Mouse (Mus musculus): Measurements from ENCODE around the gene Vamp4. TPM values are rescaled to one million over a fixed set of nuclear protein-coding genes. Genes with fewer than 3 reads are reported as not detected.

Vamp4 gene
- 33.9 and 39.1 TPM in 2 replicates for polyA plus RNA-seq (2016; fragmentation: Nextera tagmentation; extraction: Ambion mirVana)

- H3K27me3 ChIP-seq (ENCODE audit: insufficient read depth, poor library complexity, severe bottlenecking): no peaks in the 10 kb centered on the region
- H3K4me1 ChIP-seq: peaks cover 11% of the 10 kb centered on the region
- H3K27ac ChIP-seq: peak within 1 kb of the TSS; percentile 99
- H3K4me3 ChIP-seq: peak within 1 kb of the TSS; percentile 94
- H3K36me3 ChIP-seq: peaks cover 12% of the 10 kb centered on the region
- 0 out of 2 replicates have a peak, but pooled peaks cover 3% of the 10 kb centered on the region for H3K9me3 ChIP-seq
- peak; percentile 97 for DNase-seq (ENCODE audit: low spot score)
- under 1% methylated on average over 43 of the region's 43 CpGs for WGBS
These were observed at the start of gene Vamp4 for GRCm38 (mm10) chr1:162570260-162570748. Gene Vamp4 (plus strand): TSS chr1:162570515.

- Histone ChIP-seq H3K9me3 (no peaks in the 10 kb centered on the region; the same call in 1 of the 2 replicates), H3K27me3 (ENCODE audit: insufficient read depth, poor library complexity, severe bottlenecking) (no peaks in the 10 kb centered on the region), H3K4me3 (no peak overlapping the region), H3K27ac (no peak overlapping the region), H3K36me3 (peaks cover 37% of the 10 kb centered on the region), H3K4me1 (no peaks in the 10 kb centered on the region)
- 53% methylated on average over 2 of the region's 2 CpGs for WGBS
- no peak for DNase-seq (ENCODE audit: low spot score)
These were observed 40.7 kb upstream of the Vamp4 start for GRCm38 (mm10) chr1:162529651-162530050.

GRCm38 (mm10) chr1:162530666-162531065 lies 39.6 kb upstream of the Vamp4 start:
- Histone ChIP-seq H3K4me3 (no peak overlapping the region), H3K27ac (no peak overlapping the region), H3K36me3 (peaks cover 47% of the 10 kb centered on the region), H3K4me1 (no peaks in the 10 kb centered on the region), H3K27me3 (ENCODE audit: insufficient read depth, poor library complexity, severe bottlenecking) (no peaks in the 10 kb centered on the region), H3K9me3 (no peaks in the 10 kb centered on the region; the same call in 1 of the 2 replicates)
- no peak for DNase-seq (ENCODE audit: low spot score)
- WGBS: 89% methylated on average over 1 of the region's 1 CpGs

- Histone ChIP-seq H3K4me3 (no peak overlapping the region), H3K27me3 (ENCODE audit: insufficient read depth, poor library complexity, severe bottlenecking) (no peaks in the 10 kb centered on the region), H3K4me1 (no peaks in the 10 kb centered on the region), H3K36me3 (peaks cover 56% of the 10 kb centered on the region), H3K9me3 (no peaks in the 10 kb centered on the region; the same call in 1 of the 2 replicates), H3K27ac (no peak overlapping the region)
- DNase-seq (ENCODE audit: low spot score): no peak
- 65% methylated on average over 4 of the region's 4 CpGs for WGBS
These were observed 38.7 kb upstream of the Vamp4 start for GRCm38 (mm10) chr1:162531584-162531983.

GRCm38 (mm10) chr1:162532330-162532729 lies 38.0 kb upstream of the Vamp4 start:
- H3K36me3 ChIP-seq: peaks cover 63% of the 10 kb centered on the region
- 68% methylated on average over 4 of the region's 4 CpGs for WGBS

GRCm38 (mm10) chr1:162533766-162534560 lies 36.4 kb upstream of the Vamp4 start:
- WGBS: 88% methylated on average over 14 of the region's 14 CpGs
- DNase-seq (ENCODE audit: low spot score): no peak
- no peaks in the 10 kb centered on the region for H3K9me3 ChIP-seq
- peaks cover 73% of the 10 kb centered on the region for H3K36me3 ChIP-seq
- no peak overlapping the region for H3K27ac ChIP-seq
- H3K27me3 ChIP-seq (ENCODE audit: insufficient read depth, poor library complexity, severe bottlenecking): no peaks in the 10 kb centered on the region
- no peak overlapping the region for H3K4me3 ChIP-seq
- H3K4me1 ChIP-seq: no peaks in the 10 kb centered on the region

More at GRCm38 (mm10) chr1:162532330-162532729, 38.0 kb upstream of the Vamp4 start:
- H3K27ac ChIP-seq: no peak overlapping the region
- no peak for DNase-seq (ENCODE audit: low spot score)
- H3K4me3 ChIP-seq: no peak overlapping the region
- no peaks in the 10 kb centered on the region for H3K4me1 ChIP-seq
- H3K9me3 ChIP-seq: no peaks in the 10 kb centered on the region; the same call in 1 of the 2 replicates
- H3K27me3 ChIP-seq (ENCODE audit: insufficient read depth, poor library complexity, severe bottlenecking): no peaks in the 10 kb centered on the region

GRCm38 (mm10) chr1:162543231-162543630 lies 27.1 kb upstream of the Vamp4 start:
- H3K36me3 ChIP-seq: peaks cover 78% of the 10 kb centered on the region
- H3K27ac ChIP-seq: no peak overlapping the region
- no peak overlapping the region for H3K4me3 ChIP-seq
- no peaks in the 10 kb centered on the region for H3K9me3 ChIP-seq
- no peaks in the 10 kb centered on the region for H3K27me3 ChIP-seq (ENCODE audit: insufficient read depth, poor library complexity, severe bottlenecking)
- peaks cover 10% of the 10 kb centered on the region for H3K4me1 ChIP-seq
- DNase-seq (ENCODE audit: low spot score): no peak
- 85% methylated on average over 1 of the region's 1 CpGs for WGBS

GRCm38 (mm10) chr1:162547607-162548006 lies 22.7 kb upstream of the Vamp4 start:
- Histone ChIP-seq H3K4me3 (peak overlapping the region; percentile 78), H3K27ac (peak overlapping the region; percentile 88; the same call in 1 of the 2 replicates), H3K27me3 (ENCODE audit: insufficient read depth, poor library complexity, severe bottlenecking) (no peaks in the 10 kb centered on the region), H3K9me3 (no peaks in the 10 kb centered on the region), H3K36me3 (peaks cover 35% of the 10 kb centered on the region), H3K4me1 (peaks cover 14% of the 10 kb centered on the region)
- 12% methylated on average over 10 of the region's 10 CpGs for WGBS
- no peak for DNase-seq (ENCODE audit: low spot score)

- Histone ChIP-seq H3K9me3 (no peaks in the 10 kb centered on the region), H3K27ac (peak within 1 kb of the TSS; percentile 88), H3K4me3 (peak within 1 kb of the TSS; percentile 78), H3K36me3 (peaks cover 28% of the 10 kb centered on the region), H3K4me1 (peaks cover 14% of the 10 kb centered on the region), H3K27me3 (ENCODE audit: insufficient read depth, poor library complexity, severe bottlenecking) (no peaks in the 10 kb centered on the region)
- WGBS: under 1% methylated on average over 52 of the region's 52 CpGs
- DNase-seq (ENCODE audit: low spot score): peak; percentile 98
These were observed 22.0 kb upstream of the Vamp4 start, which contains the start of gene Mettl13 for GRCm38 (mm10) chr1:162548016-162548916. Gene Mettl13 (minus strand): TSS chr1:162548551.

- peaks cover 14% of the 10 kb centered on the region for H3K4me1 ChIP-seq
- peaks cover 22% of the 10 kb centered on the region for H3K36me3 ChIP-seq
- no peaks in the 10 kb centered on the region for H3K9me3 ChIP-seq
- no peak for DNase-seq (ENCODE audit: low spot score)
- WGBS: 61% methylated on average over 10 of the region's 10 CpGs
- H3K27me3 ChIP-seq (ENCODE audit: insufficient read depth, poor library complexity, severe bottlenecking): no peaks in the 10 kb centered on the region
- H3K27ac ChIP-seq: peak overlapping the region; percentile 88
- H3K4me3 ChIP-seq: peak overlapping the region; percentile 78
These were observed 21.2 kb upstream of the Vamp4 start for GRCm38 (mm10) chr1:162548917-162549613.

- WGBS: 66% methylated on average over 5 of the region's 5 CpGs
- Histone ChIP-seq H3K27ac (no peak overlapping the region), H3K4me1 (peaks cover 14% of the 10 kb centered on the region), H3K9me3 (no peaks in the 10 kb centered on the region), H3K27me3 (ENCODE audit: insufficient read depth, poor library complexity, severe bottlenecking) (no peaks in the 10 kb centered on the region), H3K36me3 (peaks cover 16% of the 10 kb centered on the region), H3K4me3 (no peak overlapping the region)
- DNase-seq (ENCODE audit: low spot score): no peak
These were observed 20.6 kb upstream of the Vamp4 start for GRCm38 (mm10) chr1:162549615-162550283.

GRCm38 (mm10) chr1:162552956-162553355 lies 17.4 kb upstream of the Vamp4 start:
- no peak for DNase-seq (ENCODE audit: low spot score)
- WGBS: 71% methylated on average over 9 of the region's 9 CpGs
- H3K4me3 ChIP-seq: no peak overlapping the region
- H3K9me3 ChIP-seq: no peaks in the 10 kb centered on the region
- no peaks in the 10 kb centered on the region for H3K36me3 ChIP-seq
- 0 out of 2 replicates have a peak, but pooled peaks cover 4% of the 10 kb centered on the region for H3K4me1 ChIP-seq
- H3K27me3 ChIP-seq (ENCODE audit: insufficient read depth, poor library complexity, severe bottlenecking): no peaks in the 10 kb centered on the region
- H3K27ac ChIP-seq: no peak overlapping the region
